Mouse (Mus musculus): ENCODE data around the gene Aprt. TPM values are rescaled to one million over a fixed set of nuclear protein-coding genes. Genes with fewer than 3 reads are reported as not detected.

Gene Aprt
- polyA plus RNA-seq, 1 experiment from 2014 or later: 291 TPM

- Histone ChIP-seq H3K27me3 (replicated peaks; ENCODE audit: control insufficient read depth, insufficient read depth, low read length) (no peaks in the 10 kb centered on the region), H3K4me1 (ENCODE audit: control insufficient read depth, insufficient read depth, low read length) (no peaks in the 10 kb centered on the region), H3K36me3 (ENCODE audit: control insufficient read depth, insufficient read depth, low read length) (peaks cover 5% of the 10 kb centered on the region; the same call in 1 of the 2 replicates), H3K27ac (replicated peaks; ENCODE audit: low read depth, low read length) (no peak overlapping the region), H3K4me3 (ENCODE audit: low read depth, low read length) (no peak overlapping the region), H3K4me2 (ENCODE audit: low read depth, low read length) (no peak overlapping the region), H3K9ac (ENCODE audit: low read depth, low read length) (no peak overlapping the region), H3K9me3 (ENCODE audit: control insufficient read depth, low read length) (no peaks in the 10 kb centered on the region)
- ATAC-seq (ENCODE audit: low read depth): no peak
- 47% methylated on average over 4 of the region's 4 CpGs for WGBS
- no peak for DNase-seq (ENCODE audit: low spot score)
These were observed 19.3 kb upstream of the Aprt start for GRCm38 (mm10) chr8:122596031-122596430.

- Histone ChIP-seq H3K27me3 (replicated peaks; ENCODE audit: control insufficient read depth, insufficient read depth, low read length) (no peaks in the 10 kb centered on the region), H3K4me3 (ENCODE audit: low read depth, low read length) (no peak overlapping the region), H3K4me2 (ENCODE audit: low read depth, low read length) (no peak overlapping the region), H3K36me3 (ENCODE audit: control insufficient read depth, insufficient read depth, low read length) (peaks cover 5% of the 10 kb centered on the region; the same call in 1 of the 2 replicates), H3K9me3 (ENCODE audit: control insufficient read depth, low read length) (no peaks in the 10 kb centered on the region), H3K9ac (ENCODE audit: low read depth, low read length) (no peak overlapping the region), H3K4me1 (ENCODE audit: control insufficient read depth, insufficient read depth, low read length) (no peaks in the 10 kb centered on the region), H3K27ac (replicated peaks; ENCODE audit: low read depth, low read length) (no peak overlapping the region)
- 77% methylated on average over 19 of the region's 19 CpGs for WGBS
- ATAC-seq (ENCODE audit: low read depth) (no peak), DNase-seq (ENCODE audit: low spot score) (no peak)
These were observed 17.2 kb upstream of the Aprt start for GRCm38 (mm10) chr8:122593783-122594507.

GRCm38 (mm10) chr8:122593240-122593639 is 16.5 kb upstream of the Aprt start:
- DNase-seq (ENCODE audit: low spot score) (no peak), ATAC-seq (ENCODE audit: low read depth) (no peak)
- Histone ChIP-seq H3K36me3 (ENCODE audit: control insufficient read depth, insufficient read depth, low read length) (peaks cover 5% of the 10 kb centered on the region; the same call in 1 of the 2 replicates), H3K4me1 (ENCODE audit: control insufficient read depth, insufficient read depth, low read length) (no peaks in the 10 kb centered on the region), H3K9me3 (ENCODE audit: control insufficient read depth, low read length) (no peaks in the 10 kb centered on the region), H3K27ac (replicated peaks; ENCODE audit: low read depth, low read length) (no peak overlapping the region), H3K27me3 (replicated peaks; ENCODE audit: control insufficient read depth, insufficient read depth, low read length) (no peaks in the 10 kb centered on the region), H3K4me3 (ENCODE audit: low read depth, low read length) (no peak overlapping the region), H3K4me2 (ENCODE audit: low read depth, low read length) (no peak overlapping the region), H3K9ac (ENCODE audit: low read depth, low read length) (no peak overlapping the region)
- 62% methylated on average over 12 of the region's 12 CpGs for WGBS

GRCm38 (mm10) chr8:122586749-122587148 is 10.0 kb upstream of the Aprt start:
- no peak overlapping the region for H3K4me3 ChIP-seq (ENCODE audit: low read depth, low read length)
- no peaks in the 10 kb centered on the region for H3K9me3 ChIP-seq (ENCODE audit: control insufficient read depth, low read length)
- no peak overlapping the region for H3K27ac ChIP-seq (replicated peaks; ENCODE audit: low read depth, low read length)
- ATAC-seq (ENCODE audit: low read depth) (no peak), DNase-seq (ENCODE audit: low spot score) (no peak)
- 83% methylated on average over 10 of the region's 10 CpGs for WGBS
- no peaks in the 10 kb centered on the region for H3K36me3 ChIP-seq (ENCODE audit: control insufficient read depth, insufficient read depth, low read length)
- H3K4me2 ChIP-seq (ENCODE audit: low read depth, low read length): no peak overlapping the region
- no peak overlapping the region for H3K9ac ChIP-seq (ENCODE audit: low read depth, low read length)
- no peaks in the 10 kb centered on the region for H3K4me1 ChIP-seq (ENCODE audit: control insufficient read depth, insufficient read depth, low read length)
- H3K27me3 ChIP-seq (replicated peaks; ENCODE audit: control insufficient read depth, insufficient read depth, low read length): no peaks in the 10 kb centered on the region

- Histone ChIP-seq H3K36me3 (ENCODE audit: control insufficient read depth, insufficient read depth, low read length) (no peaks in the 10 kb centered on the region), H3K4me1 (ENCODE audit: control insufficient read depth, insufficient read depth, low read length) (no peaks in the 10 kb centered on the region), H3K4me3 (ENCODE audit: low read depth, low read length) (no peak overlapping the region), H3K4me2 (ENCODE audit: low read depth, low read length) (no peak overlapping the region), H3K27ac (replicated peaks; ENCODE audit: low read depth, low read length) (no peak overlapping the region), H3K9ac (ENCODE audit: low read depth, low read length) (no peak overlapping the region), H3K9me3 (ENCODE audit: control insufficient read depth, low read length) (no peaks in the 10 kb centered on the region), H3K27me3 (replicated peaks; ENCODE audit: control insufficient read depth, insufficient read depth, low read length) (no peaks in the 10 kb centered on the region)
- no peak for ATAC-seq (ENCODE audit: low read depth)
- DNase-seq (ENCODE audit: low spot score): no peak
- 47% methylated on average over 7 of the region's 7 CpGs for WGBS
These were observed 9.5 kb upstream of the Aprt start for GRCm38 (mm10) chr8:122586171-122586570.

- H3K36me3 ChIP-seq (ENCODE audit: control insufficient read depth, insufficient read depth, low read length): no peaks in the 10 kb centered on the region
- no peaks in the 10 kb centered on the region for H3K27me3 ChIP-seq (replicated peaks; ENCODE audit: control insufficient read depth, insufficient read depth, low read length)
- no peak overlapping the region for H3K9ac ChIP-seq (ENCODE audit: low read depth, low read length)
- DNase-seq (ENCODE audit: low spot score): no peak
- WGBS: 50% methylated on average over 14 of the region's 14 CpGs
- H3K27ac ChIP-seq (replicated peaks; ENCODE audit: low read depth, low read length): no peak overlapping the region
- H3K4me2 ChIP-seq (ENCODE audit: low read depth, low read length): no peak overlapping the region
- no peaks in the 10 kb centered on the region for H3K4me1 ChIP-seq (ENCODE audit: control insufficient read depth, insufficient read depth, low read length)
- no peak for ATAC-seq (ENCODE audit: low read depth)
- H3K4me3 ChIP-seq (ENCODE audit: low read depth, low read length): no peak overlapping the region
- H3K9me3 ChIP-seq (ENCODE audit: control insufficient read depth, low read length): no peaks in the 10 kb centered on the region
These were observed 8.7 kb upstream of the Aprt start for GRCm38 (mm10) chr8:122585411-122585891.

DNA sequence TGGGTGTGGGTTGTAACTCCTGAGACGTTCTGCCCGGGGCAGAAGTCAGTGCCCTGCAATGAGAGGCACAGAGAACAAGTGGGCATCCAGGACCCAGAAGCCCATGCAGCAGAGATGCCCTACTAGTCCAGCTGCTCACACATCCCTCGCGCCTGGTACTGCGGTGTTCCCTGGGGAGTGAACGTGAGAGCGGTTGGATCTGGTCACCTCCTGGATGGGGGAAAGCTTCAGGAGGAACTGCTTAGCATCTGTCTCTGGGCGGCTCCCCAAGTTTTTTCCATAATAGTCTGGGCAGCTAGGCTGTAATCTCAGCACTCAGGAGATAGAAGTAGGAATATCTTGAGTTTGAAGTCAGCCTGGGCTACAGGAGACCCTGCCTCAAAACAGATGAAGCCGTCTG is 8.3 kb upstream of the Aprt start:
- Histone ChIP-seq H3K9ac (ENCODE audit: low read depth, low read length) (no peak overlapping the region), H3K9me3 (ENCODE audit: control insufficient read depth, low read length) (no peaks in the 10 kb centered on the region), H3K36me3 (ENCODE audit: control insufficient read depth, insufficient read depth, low read length) (no peaks in the 10 kb centered on the region), H3K27ac (replicated peaks; ENCODE audit: low read depth, low read length) (no peak overlapping the region), H3K4me3 (ENCODE audit: low read depth, low read length) (no peak overlapping the region), H3K4me2 (ENCODE audit: low read depth, low read length) (no peak overlapping the region), H3K27me3 (replicated peaks; ENCODE audit: control insufficient read depth, insufficient read depth, low read length) (no peaks in the 10 kb centered on the region), H3K4me1 (ENCODE audit: control insufficient read depth, insufficient read depth, low read length) (no peaks in the 10 kb centered on the region)
- ATAC-seq (ENCODE audit: low read depth) (no peak), DNase-seq (ENCODE audit: low spot score) (no peak)
- WGBS: 78% methylated on average over 9 of the region's 9 CpGs

DNA sequence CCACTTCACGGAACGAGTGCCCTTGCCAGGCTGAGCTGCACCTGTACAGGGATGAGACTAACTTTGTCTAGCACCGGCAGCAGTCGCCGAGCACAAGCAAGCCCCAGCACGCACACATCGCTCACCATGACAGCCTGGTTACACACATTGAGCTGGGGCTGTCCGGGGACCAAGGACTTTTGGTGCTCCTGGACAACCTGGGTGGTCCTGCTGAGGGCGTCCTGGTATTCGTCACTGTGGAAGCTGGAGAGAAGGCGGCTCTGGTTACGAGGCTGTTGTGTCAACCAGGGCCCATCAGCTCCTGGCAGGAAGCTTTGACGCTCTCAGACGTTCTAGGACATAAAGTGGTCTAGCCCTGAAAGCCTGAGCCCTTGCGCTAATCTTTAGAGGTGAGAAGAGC is 4.2 kb upstream of the Aprt start:
- ATAC-seq (ENCODE audit: low read depth) (no peak), DNase-seq (ENCODE audit: low spot score) (peak; percentile 44)
- no peak overlapping the region for H3K4me2 ChIP-seq (ENCODE audit: low read depth, low read length)
- H3K4me1 ChIP-seq (ENCODE audit: control insufficient read depth, insufficient read depth, low read length): peaks cover 14% of the 10 kb centered on the region
- H3K9ac ChIP-seq (ENCODE audit: low read depth, low read length): no peak overlapping the region
- H3K36me3 ChIP-seq (ENCODE audit: control insufficient read depth, insufficient read depth, low read length): no peaks in the 10 kb centered on the region
- no peak overlapping the region for H3K4me3 ChIP-seq (ENCODE audit: low read depth, low read length)
- WGBS: 64% methylated on average over 13 of the region's 15 CpGs
- H3K27ac ChIP-seq (replicated peaks; ENCODE audit: low read depth, low read length): no peak overlapping the region
- H3K9me3 ChIP-seq (ENCODE audit: control insufficient read depth, low read length): no peaks in the 10 kb centered on the region
- no peaks in the 10 kb centered on the region for H3K27me3 ChIP-seq (replicated peaks; ENCODE audit: control insufficient read depth, insufficient read depth, low read length)

DNA sequence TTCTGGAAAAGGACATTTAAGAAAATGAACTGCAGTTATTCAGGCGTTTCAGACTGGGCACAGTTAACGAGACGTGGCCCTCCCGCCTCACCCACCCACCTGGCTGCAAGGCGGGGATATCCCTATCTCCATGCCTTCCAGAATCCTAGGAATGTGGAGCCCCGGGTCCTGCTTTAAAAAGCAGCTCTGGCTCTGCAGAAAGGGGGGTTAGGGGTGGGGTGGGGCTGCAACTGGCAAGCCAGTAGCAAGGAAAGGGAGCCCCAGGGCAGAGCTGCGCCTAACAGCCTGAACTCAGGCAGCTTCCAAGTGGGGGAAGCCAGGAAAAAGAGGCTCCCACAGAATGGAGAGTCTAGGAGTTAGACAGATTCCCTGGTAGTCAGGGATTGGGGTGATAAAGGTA is 2.5 kb upstream of the Aprt start:
- H3K36me3 ChIP-seq (ENCODE audit: control insufficient read depth, insufficient read depth, low read length): peaks cover 6% of the 10 kb centered on the region
- no peaks in the 10 kb centered on the region for H3K27me3 ChIP-seq (replicated peaks; ENCODE audit: control insufficient read depth, insufficient read depth, low read length)
- 16% methylated on average over 7 of the region's 7 CpGs for WGBS
- DNase-seq (ENCODE audit: low spot score): peak; percentile 76
- H3K9me3 ChIP-seq (ENCODE audit: control insufficient read depth, low read length): no peaks in the 10 kb centered on the region
- peak overlapping the region; percentile 35; the same call in 1 of the 2 replicates for H3K27ac ChIP-seq (replicated peaks; ENCODE audit: low read depth, low read length)
- no peak overlapping the region for H3K4me3 ChIP-seq (ENCODE audit: low read depth, low read length)
- H3K9ac ChIP-seq (ENCODE audit: low read depth, low read length): 0 out of 2 replicates have a peak overlapping the region, but pooled peaks have one; percentile 1
- H3K4me1 ChIP-seq (ENCODE audit: control insufficient read depth, insufficient read depth, low read length): peaks cover 26% of the 10 kb centered on the region
- ATAC-seq (ENCODE audit: low read depth): no peak
- H3K4me2 ChIP-seq (ENCODE audit: low read depth, low read length): no peak overlapping the region
